Mouse (Mus musculus) thymus, postnatal 25 days (tissue): ENCODE data around the gene Akna.

Source experiments
- DNase-seq: peaks from one replicate; pipeline ENCODE4 v3.0.0; 2022

Akna gene

DNA sequence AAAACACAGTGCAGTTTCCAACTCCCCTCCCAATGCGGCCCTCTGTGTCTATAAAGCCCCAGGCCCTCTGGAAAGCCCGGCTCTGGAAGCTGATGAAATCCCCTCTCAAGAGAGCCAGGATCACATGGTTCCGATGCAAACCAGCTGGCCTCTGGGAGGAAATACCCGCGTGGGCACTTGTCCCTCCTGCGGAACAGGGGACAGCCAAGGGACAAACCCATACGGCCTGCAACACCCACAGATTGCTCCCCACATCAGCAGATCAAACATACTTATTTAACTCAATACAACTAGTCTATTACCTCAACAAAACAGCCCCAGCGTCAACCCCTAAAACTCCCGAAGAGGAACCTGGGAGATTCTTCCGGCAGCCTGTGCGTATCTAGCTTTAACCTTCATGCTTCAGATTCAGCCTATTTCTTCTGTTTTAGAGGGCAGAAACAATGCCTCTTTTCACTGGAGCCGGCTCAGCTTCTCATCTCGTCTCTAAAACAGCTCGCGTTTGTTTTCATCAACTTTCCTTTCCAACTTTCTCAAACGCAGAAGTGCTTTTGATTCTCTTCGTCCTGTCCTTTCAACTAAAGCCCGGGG is 6.3 kb upstream of the Akna start:
- DNase-seq, result peak; percentile 48

DNA sequence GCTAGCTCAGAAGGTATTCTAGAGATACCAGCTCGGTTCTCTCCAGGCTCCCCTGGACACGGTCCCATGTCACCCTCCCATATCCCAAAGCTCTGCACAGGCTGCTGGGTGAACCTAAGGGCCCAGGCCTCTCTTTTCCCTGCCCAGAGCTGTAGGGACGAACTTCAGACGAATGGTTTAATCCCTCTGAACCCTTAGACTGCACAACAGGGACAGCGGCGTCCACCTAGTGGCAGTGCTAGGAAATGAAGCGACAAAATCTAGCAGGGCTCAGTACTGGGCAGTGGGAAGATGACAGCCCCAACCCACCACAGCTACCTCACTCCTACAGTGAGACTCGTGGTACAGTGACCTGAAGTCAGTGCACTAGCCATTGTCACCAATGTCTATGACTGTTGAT is 5.5 kb upstream of the Akna start:
- DNase-seq, result peak; percentile 73

DNA sequence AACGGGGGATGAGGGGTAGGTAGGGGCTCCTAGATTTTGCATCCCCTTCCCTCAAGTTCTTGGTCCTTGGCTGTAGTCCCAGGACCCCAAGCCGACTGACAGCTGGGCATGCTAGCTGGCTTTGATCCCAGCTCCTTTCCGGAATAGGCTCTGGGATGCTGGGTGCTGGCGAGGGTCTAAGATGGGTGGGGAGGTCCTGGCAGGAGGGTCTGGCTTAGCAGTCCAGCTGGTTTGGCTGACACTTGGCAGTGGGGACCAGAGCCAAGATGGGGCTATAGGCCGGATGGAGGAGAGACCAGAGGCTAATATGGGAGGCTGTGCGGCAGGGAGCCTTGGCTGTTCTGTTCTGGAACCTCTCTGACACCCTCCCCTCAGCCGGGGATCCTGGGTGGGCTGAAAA is 5.1 kb upstream of the Akna start:
- peak; percentile 13 for DNase-seq

DNA sequence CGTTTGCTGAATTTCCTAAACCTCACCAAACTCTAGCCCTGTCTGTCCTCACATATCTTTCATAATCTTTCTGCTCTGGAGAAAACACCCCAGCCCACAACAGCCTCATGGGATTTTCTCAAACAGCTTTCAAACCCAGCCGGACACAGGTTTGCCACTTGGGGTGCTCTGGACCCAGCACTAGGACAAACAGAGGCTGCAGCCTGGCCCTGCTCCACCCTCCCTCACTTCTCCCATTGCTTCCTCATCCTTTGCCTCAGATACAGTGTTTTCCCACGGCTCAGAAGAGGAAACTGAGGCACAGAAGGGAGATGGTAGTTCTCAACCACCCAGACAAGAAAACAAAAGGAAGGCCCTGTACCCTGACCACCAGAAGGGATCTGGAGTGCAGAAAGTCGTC is 2.5 kb upstream of the Akna start:
- no peak for DNase-seq

DNA sequence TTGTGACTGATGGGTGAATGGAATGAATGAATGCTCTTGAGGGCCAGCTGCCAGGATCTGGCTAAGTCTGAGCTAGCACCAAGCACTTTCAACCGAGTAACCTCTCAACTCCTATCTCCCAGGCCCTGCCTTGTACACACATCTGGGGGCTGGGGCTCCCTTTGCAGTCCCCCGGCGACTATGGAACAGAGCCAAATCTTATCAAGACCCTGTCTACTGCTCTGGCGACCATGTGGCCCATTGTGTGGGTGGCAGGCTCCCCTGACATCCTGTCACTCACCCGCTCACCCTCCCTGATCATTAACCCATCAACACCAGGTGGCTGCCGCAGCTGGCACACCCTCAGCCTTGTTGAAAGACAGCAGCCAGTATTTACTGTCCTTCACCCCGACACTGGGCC is 1.9 kb upstream of the Akna start:
- peak; percentile 71 for DNase-seq

DNA sequence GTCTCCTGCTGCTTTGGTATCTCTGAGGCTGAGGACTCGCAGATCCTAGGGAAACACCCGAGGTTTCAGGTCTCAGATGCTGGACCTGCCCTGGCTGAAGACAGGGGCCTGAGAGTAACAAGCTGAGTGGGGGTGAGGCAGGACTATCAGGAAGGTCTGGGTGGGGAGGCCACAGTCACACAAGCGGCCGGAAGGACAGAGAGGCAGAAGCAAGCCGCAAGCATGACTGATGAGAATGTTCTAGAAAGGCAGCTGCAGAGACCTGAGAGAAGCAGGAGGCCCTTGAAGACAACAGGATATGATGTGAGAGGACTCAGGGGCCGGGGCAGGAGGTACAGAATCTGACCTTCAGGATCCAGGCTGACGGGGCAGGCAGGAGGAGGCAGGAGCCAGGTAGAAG is 1.1 kb upstream of the Akna start:
- DNase-seq, result peak; percentile 74

DNA sequence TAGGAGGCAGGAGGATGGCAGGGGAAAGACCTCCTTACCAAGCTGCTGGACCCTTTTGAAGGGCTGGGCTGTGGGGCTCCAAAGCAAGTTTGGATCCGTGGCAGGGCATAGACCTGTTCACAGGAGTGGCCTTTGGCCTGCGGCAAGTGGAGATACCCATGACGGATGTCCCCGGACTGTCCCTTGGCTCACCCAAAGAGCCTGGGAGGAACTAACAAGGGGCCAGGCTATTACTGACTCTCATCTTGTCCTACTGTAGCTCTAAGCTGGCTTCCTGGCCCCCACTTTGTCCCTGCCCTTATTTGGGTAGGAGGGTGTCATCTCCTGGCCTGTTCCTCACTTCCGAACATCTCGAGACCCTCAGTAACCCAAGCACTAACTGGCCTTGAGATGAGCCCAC is 596 bp downstream of the Akna start:
- no peak for DNase-seq

DNA sequence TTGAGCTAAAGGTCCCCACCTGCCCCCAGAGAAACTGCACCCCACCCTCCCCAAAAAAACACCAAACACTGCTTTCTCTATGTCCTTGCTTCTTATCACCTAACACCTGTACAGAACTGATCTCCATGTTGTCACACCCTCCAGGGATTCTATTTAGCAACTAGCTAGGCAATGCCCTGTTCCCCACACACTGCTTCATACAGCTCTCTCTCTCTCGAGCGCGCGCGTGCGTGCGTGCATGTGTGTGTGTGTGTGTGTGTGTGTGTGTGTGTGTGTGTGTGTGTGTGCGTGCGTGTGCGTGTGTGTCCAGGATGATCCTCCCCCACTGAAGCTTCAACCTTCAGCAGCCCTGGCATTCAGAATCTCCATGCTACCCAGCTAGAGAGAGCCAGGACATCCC is 1.1 kb downstream of the Akna start:
- no peak for DNase-seq

DNA sequence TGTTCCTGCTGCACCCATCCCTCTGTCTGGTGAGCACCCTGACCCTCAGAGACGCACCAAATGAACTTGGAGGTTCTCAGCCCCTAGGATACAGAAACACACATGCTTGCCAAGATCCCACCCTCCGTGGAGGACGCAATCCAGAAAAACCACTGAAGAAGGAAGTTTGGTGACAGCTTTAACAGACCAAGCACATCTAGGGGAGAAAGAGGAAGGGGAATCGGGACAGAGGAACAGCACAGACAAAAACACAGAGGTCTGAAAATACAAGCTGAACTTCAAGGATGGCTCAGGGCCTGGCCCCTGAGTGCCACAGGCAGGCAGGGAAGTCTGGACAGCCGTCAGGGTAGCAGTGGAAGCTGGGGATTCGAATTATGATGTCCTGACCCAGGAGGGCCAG is 1.5 kb downstream of the Akna start:
- peak; percentile 25 for DNase-seq

DNA sequence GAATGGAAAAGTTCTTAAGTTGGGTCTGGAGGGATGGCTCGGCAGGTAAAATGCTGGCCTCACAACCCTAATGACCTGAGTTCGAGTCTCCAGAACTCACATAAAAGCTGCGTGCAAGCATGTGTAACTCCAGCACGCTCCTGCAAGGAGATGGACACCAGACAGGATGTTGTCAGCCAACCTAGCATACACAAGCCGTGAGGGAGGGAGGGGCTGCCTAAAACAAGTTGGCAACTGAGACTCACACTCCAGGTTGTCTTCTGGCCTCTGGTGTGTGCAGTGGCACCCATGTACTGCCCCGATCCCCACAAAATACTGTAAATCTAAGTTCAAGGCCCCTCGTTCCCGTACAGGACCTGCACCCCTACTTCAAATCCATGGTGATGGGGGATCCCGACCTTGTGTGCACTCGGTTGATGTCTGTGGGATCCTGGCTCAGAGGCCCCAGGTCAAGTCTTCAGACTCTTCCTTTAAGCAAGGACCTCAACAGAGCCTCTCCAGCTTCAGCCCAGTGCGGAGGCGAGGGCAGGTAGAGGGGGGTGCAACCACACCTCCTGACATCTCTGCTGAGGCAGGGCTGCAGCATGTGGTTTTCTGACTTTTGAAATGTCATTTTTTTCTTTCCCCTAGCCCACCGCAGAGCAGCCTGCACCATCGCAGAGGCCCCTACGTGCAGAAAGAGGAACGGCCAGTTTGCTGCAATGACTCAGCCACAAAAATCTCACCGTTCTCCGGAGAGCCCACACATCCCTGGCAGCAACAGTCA is 2.4 kb downstream of the Akna start:
- peak; percentile 64 for DNase-seq

DNA sequence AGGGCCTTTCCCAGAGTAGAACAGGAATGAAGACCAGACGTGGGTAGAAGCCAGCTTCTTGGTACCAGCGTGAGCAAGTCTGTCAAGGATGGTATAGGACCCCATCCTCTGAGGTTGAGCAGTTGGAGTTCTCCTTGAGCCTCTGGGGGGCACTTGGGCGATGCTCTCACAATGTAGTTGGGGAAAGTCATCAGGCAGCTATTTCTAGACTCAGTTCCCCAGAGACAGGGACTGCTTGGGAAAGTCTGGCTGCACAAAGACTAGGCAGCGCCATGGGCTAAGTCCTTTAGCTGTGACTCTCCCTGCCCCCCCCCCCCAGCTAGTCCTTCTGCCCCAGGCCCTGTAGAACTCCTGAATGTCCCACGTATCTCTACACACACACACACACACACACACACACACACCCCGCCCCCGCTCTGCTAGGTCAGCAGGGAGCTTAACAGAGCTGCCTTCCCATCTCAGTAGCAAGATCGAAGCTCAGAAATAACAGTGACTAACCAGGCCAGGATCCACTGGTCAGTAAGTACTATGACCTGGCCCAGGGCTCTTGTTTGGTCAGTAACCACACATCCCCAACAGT is 3.4 kb downstream of the Akna start:
- DNase-seq, result no peak

DNA sequence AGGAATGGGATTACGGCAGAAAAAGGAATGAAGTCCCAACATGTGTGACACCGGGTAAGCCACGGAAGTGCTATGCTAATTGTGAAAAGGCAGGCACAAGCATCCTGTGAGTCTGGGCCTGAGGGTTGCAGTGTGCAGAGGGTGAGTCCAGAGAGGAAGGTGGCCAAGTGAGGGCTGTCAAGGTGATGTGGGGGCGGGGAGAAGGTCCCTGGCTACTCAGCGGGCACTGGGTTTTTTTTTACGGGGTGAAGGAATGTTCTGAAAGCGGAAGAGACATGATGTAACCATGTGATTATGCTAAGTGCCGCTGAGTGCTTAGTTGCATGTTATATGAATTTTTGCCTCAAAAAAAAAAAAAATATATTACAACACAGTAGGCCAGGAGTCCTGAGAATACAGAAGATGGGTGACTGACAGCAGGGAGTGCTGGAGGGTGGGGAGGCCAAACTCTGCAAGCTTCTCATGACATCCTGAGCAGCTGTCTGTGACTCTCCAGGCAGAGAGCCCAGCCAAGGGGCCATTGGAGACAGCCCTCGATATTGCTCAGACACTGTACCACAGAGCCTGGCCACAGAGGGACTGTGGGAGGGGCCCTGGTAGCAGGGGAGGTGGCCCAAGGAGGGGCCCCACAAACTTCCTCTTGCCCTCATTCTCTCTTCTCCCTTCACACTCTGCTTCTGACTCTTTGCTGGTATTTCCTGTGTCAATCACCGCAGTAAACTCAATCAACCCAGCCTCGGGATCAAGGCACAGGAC is 4.1 kb downstream of the Akna start:
- DNase-seq, result peak; percentile 60

DNA sequence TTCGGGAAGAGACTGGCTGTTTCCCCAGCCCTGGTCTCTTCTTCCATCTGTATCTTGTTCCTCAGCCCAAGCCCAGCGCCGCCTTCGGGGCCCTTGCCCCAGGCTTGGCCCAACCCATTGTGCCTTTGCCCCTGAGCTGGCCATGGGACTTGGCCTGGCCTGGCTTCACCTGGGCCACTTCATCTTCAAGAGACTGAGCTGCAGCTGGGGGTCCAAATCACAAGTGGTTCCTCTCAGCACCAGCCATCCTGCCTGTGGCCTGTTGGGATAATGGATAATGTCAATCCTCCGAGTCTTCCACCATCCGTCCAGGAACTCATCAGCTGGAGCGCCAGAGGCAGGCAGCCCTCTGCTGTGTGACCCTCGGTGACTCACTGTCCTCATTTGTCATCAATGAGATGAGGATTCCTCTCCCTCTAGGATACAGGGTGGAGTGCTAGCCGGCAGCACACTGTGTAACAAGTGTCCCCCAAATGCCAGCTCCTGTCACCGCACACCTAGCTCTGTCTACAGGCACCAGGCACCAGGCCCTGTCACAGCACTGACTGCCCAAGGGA is 5.1 kb downstream of the Akna start:
- no peak for DNase-seq

DNA sequence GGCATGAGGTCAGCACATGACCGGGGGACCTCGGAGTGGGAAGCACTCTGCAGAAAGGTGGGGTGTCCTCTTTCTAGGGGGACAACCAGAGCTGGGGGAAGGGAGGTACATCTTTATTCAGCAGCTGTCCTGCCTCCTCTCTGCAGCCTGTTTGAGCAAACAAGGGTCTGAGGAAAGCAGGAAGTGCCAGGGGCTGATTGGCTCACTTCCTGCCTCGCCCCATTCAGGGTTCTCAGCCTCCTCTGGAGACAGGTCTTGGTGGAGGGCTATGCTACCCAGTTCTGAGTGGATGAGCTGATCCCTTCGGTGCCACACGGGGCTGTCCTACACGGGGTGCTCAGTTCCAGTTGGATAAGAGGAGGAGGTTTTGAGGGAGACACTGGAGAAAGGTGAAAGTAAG is 11.8 kb downstream of the Akna start:
- DNase-seq, result peak; percentile 67

DNA sequence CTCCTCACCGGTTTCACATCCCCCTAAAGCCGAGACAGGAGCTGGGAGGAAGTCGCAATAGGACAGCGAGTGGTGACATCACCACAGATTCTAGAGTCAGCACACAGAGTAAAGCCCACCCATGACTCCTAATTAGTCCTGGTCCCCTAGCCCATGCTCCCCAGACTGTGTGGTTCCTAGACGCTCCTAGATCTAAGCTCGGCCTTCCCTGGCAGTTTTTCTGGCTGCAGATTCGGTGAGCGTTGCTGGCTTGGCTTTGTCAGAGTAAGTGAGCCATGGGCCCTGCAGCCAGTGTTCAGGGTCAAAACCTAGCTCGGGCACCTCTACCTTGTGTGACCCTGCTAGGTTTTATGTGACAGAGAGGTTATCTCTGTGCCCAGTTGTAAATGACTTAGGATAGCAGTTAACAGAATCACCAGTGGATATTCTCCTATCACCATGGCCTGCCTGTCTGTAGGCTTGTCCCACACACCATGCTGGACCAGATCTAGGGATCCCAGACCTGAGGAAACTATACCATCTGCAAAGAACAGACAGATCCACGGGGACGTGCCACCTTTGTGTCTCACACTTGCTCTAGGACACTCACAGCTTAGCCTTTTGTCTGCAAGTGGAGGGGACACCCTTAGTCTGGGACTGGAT is 13.1 kb downstream of the Akna start:
- DNase-seq, result no peak

DNA sequence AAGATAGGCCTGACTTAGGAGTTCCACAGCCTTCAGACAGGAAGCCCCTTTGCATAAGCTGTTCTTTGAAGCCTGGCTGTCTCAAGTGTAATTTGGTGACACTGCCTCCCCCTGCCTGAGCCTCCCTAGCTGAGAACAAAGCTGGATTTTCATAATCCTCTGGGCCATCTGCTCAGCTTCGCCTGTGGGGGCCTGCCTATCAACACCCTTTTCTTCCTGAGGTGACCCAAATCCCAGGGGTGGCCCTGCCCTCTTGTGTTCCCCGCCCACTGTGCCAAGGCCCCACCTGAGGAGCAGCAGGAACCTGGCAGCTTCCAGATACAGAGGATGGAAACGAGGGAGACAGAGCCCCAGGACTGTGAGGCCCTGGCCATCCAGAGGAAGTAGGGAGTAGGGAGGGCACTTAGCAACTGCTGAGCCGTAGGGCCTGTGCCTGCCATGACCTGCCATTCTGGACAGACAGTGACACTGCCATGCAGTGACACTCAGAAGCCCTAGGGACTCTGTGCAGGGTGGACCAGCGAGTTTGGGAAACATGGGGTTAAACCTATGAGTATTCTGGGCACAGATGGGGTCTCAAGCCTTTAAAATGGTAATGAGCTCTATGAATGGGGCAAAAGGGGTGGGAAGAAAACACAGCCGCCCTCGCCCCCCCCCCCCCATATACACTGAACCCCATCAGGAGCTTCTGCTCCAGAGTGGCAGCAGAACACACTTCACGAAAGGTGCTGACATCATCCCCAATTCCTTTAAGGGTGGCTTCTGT is 13.8 kb downstream of the Akna start:
- DNase-seq, result peak; percentile 65

DNA sequence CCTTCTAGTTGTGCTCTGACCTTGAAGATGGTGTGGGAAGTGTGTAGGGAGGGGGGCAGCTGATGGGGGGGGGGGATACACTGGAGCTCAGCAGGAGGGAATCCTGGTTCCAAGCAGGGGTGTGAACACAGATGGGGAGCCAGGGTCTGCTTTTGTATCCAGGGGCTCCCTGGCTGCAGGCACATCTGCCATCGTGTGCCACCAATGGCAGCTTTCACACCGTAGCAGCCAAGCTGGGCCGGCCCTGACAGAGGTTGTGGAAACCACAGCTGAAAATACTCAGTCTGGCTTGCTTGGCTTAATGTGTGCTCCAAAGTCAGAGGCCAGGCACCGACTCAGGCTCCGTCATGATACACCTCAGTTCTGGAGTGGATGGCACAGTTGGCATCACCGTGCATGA is 15.1 kb downstream of the Akna start:
- no peak for DNase-seq

DNA sequence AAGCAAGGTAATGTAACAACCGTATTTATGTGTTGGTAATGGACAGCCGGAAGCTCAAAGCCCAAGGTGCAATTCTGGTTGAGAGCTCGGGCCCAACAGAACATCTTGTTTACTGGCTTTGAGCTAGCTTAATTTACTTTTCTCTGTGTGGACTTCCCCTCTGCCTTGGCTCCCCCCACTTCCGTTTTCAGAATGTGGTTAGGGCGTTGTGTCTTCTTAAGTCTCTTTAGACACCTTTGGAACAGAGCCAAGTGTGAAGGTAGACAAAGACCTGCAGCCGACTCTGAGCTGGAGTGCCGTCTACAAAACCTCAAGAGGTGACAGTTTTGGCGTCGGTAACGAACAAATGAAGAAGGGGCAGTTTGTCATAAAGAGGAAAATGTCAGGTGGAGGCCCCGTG is 17.4 kb downstream of the Akna start:
- DNase-seq, result peak; percentile 83

DNA sequence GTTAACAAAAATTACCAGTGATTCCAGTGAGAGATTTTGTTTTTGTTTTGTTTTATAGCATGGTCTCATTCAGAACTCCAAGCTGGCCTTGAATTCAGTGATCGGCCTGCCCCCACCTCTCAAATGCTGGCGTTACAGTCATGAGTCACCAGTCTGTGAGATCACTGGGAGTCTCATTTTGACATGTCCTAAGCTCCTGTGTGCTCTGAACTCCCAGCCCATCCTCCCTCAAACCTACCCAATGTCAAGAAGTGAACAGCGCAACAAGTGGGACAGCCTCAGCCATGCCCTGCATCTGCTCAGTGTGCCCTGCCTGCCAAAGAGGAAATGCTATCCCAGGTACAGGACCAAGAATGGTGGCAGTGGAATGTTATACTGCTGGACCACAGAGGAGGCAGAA is 17.9 kb downstream of the Akna start:
- no peak for DNase-seq

DNA sequence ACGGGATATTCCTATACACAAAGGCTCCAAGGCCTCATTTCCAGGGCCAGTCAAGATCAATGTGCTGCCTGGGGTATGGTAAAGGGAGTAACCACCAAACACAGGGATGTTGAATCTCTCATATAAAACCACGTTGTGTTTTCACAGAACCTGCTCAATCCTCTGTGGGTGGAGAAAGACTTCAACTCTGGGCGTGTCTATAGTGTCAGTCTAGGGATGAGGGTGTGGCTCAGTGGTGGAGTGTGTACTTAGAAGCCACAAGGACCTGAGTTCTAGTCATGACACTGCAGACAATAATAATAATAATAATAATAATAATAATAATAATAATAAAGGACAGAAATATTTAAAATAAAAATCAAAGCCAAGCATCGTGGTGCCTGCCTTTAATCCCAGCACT is 18.9 kb downstream of the Akna start:
- DNase-seq, result no peak

DNA sequence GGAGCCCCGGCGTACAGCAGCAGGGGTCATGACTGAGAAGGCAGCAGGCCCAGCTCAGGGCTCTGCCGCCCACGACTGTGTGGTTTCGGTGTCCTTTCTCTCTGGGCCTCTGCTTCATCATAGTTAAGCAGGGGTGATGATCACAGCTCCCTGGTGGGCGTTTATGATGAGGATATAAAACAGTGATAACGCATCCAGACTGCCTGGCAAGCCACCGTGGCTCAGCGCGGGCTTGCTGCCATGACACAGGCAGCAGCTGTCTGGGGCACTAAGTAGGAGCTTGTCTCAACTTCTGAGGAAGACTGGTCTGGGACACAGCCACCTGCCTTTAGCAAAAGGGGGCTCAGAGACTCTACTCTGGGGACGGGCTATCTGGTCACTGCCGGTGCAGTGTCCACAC is 19.7 kb downstream of the Akna start:
- no peak for DNase-seq

DNA sequence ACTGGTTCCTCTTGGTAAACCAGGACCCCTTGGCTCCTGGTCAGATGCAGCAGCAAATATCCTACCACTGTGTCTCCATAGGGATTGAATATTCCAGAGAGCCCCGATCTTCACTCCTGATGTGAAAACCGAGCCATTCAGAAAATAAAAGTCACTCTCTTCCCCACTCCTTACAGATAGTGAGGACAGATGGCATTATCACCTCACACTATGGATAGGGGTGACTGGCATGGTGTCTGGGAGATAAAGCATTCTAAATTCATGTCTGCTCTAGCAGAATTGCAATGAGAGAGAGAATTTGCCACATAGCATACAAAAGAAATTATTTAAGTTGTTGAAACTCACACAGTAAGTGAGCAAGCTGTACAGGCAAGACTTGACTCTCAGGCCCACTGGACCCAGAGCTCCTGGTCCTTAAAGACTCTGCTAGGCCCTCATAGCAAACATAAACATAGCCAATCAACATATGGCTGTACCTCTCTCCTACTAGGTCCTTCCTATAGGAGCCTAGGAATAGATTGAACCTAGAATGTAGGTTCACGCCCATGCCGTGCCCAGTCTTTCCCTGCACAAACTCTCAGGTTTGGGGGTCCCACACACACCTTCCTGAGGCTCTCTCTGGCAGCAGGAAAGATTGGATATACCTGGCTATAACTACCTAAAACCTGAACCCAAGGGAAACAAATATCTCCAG is 20.3 kb downstream of the Akna start:
- no peak for DNase-seq
